Mouse (Mus musculus): ENCODE results near the gene Crip1. TPM values are rescaled to one million over a fixed set of nuclear protein-coding genes. Genes with fewer than 3 reads are reported as not detected.

Gene Crip1
- 560 and 613 TPM in 2 replicates for polyA plus RNA-seq (2015; fragmentation: Nextera tagmentation; extraction: Ambion mirVana)

DNA sequence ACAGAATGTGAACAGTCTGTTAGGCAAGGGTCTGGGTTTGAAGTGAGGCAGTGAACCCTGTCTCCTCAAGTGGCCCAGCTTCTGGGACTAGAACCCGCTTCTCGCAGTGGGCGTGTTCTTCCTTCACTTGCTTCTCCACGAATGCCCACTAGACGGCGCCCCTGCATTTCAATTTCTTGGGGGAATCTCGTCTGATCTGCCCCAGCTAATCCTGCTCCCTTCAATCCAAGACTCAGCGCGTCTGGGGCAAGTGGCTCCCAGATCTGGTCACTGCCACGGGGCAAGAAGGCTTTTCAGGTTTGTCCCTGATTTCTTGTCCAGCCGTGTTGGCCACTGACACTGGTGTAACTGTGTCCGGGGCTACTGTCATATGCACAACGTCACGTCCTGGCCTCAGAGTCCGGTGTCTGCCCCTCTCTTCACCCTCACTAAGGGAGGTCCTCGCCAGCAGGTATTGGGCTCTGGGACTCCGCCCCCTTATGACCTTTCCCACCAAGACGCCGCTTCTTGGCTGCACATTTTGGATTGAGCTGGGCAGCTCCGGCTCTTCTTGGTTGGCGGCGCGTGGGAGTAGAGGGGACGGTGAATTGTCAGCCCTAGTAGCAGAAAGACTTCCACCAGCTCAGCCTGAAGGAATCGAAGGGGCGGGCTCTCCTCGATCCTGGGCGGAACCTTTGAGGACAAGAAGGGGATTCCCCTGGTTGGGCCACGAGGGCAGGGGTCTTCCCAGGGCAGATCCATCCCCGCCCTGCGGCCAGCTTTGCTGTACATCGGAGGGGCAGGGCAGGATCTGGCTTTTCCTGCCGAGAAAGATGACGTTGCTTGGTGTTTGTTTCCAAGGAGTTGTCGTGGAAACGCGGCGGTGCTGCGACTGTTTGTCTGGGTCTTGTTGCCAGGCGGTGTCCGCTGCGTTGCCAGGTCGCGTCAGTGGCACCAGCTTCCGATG is at the start of gene Crip1:
Crip1 (plus strand) TSS at position 205 of the 946 bp plus-strand sequence.
- Histone ChIP-seq H3K9ac (no peak within 1 kb of the TSS), H3K4me1 (peaks cover 45% of the 10 kb centered on the region)

DNA sequence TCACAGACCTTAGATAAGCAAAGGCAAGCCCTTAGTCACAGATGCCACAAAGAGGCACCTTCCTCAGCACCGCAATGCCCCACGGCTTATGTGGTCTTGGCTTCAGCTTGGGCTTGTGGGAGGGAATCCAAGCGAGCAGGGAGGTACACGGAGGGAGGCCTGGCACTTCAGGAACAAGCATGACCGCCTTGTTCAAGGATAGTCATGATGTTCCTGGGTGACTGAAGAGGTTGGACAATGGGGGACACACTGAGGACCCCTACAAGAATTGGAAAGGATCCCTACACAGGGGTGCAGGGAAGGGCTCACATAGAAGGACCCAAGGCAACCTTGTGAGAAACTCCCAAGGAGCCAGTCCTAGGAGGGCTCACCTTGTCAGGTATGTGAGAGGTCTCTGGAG is 49.1 kb upstream of the Crip1 start:
- Histone ChIP-seq H3K9me3 (no peaks in the 10 kb centered on the region), H3K4me3 (peak overlapping the region; percentile 95), H3K9ac (no peak overlapping the region), H3K4me1 (peaks cover 41% of the 10 kb centered on the region), H3K36me3 (0 out of 2 replicates have a peak, but pooled peaks cover 4% of the 10 kb centered on the region), H3K4me2 (peak overlapping the region; percentile 91; the same call in 1 of the 2 replicates), H3K27me3 (no peaks in the 10 kb centered on the region), H3K27ac (no peak overlapping the region)
- ATAC-seq (ENCODE audit: insufficient number of reproducible peaks, low FRiP score, low TSS enrichment, low read depth) = no peak
- 78% methylated on average over 5 of the region's 5 CpGs for whole genome bisulfite sequencing

More for the DNA sequence above, at the start of gene Crip1:
- H3K4me3 ChIP-seq = peak within 1 kb of the TSS; percentile 17
- no peak within 1 kb of the TSS for H3K27ac ChIP-seq
- H3K27me3 ChIP-seq = peaks cover 62% of the 10 kb centered on the region
- H3K4me2 ChIP-seq = peak within 1 kb of the TSS; percentile 39
- no peak for ATAC-seq (ENCODE audit: insufficient number of reproducible peaks, low FRiP score, low TSS enrichment, low read depth)
- 8% methylated on average over 45 of the region's 45 CpGs for WGBS
- no peaks in the 10 kb centered on the region for H3K36me3 ChIP-seq
- no peaks in the 10 kb centered on the region for H3K9me3 ChIP-seq

DNA sequence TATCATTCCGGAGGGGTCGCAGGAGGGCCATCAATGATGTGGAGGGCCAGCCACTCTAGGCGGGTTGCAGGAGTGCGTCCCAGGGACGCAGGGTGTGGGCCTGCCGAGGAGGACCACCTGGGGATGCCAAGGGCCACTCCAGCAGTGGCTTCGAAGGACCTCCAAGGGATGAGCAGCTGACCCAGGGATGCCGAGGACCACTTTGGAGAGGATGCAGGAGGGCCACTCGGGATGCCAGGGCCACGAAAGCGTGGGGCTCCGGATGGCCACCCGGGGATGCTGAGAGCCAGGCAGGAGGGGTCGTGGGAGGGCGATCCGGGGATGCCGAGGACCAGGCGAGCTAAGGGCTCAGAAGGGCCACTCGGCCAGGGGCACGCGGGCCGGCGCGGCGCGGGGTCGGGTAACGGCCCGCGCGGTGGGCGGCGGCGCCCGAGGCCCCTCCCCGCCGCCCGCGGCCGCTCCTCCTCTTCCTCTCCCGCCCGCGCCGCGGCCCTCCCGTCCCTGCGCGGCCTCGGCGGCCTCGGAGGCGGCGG is 48.3 kb upstream of the Crip1 start, which contains the start of gene Mta1:
Mta1 (plus strand) TSS at position 530 of the 533 bp plus-strand sequence.
- WGBS = 3% methylated on average over 21 of the region's 53 CpGs
- H3K9ac ChIP-seq = peak within 1 kb of the TSS; percentile 96
- H3K4me3 ChIP-seq = peak within 1 kb of the TSS; percentile 95
- no peaks in the 10 kb centered on the region for H3K27me3 ChIP-seq
- peak; percentile 42; the same call in 1 of the 2 replicates for ATAC-seq (ENCODE audit: insufficient number of reproducible peaks, low FRiP score, low TSS enrichment, low read depth)
- H3K4me2 ChIP-seq = peak within 1 kb of the TSS; percentile 91
- H3K36me3 ChIP-seq = 0 out of 2 replicates have a peak, but pooled peaks cover 6% of the 10 kb centered on the region
- H3K27ac ChIP-seq = peak within 1 kb of the TSS; percentile 88
- no peaks in the 10 kb centered on the region for H3K9me3 ChIP-seq
- peaks cover 48% of the 10 kb centered on the region for H3K4me1 ChIP-seq

DNA sequence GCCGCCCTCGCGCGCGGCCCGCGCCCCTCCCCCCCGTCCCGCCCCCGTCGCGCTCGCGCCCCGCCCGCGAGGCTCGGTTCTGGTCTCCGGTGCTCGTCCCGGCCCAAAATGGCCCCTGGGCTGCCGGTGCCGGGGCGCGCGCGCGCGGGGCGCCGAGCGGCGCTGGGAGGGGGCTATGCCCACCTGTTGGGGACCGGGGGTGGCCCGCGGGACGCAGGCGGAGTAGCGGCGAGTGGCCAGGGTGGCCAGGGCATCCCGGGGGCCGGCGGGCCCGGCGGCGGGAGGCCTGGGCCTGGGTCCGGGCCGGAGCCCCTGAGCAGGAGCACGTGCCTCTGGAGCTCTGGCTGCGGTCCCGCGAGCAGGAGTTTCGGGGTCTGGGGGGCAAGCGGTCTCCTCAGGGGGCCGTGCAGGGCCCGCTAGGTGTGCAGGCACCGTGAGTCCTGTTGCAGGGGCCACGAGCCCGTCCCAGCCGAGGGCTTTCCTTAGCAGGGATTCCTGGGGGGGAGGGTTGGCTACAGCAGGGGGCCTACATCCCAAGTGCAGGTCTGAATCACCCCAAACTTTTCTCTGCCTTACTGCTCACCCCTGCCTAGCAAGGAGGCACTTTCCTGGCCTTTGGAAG is 47.5 kb upstream of the Crip1 start:
- H3K27me3 ChIP-seq = no peaks in the 10 kb centered on the region
- peak overlapping the region; percentile 88 for H3K27ac ChIP-seq
- H3K36me3 ChIP-seq = 0 out of 2 replicates have a peak, but pooled peaks cover 9% of the 10 kb centered on the region
- H3K9me3 ChIP-seq = no peaks in the 10 kb centered on the region
- peak overlapping the region; percentile 95 for H3K4me3 ChIP-seq
- WGBS = under 1% methylated on average over 36 of the region's 60 CpGs
- peak overlapping the region; percentile 96 for H3K9ac ChIP-seq
- peaks cover 56% of the 10 kb centered on the region for H3K4me1 ChIP-seq
- H3K4me2 ChIP-seq = peak overlapping the region; percentile 85
- ATAC-seq (ENCODE audit: insufficient number of reproducible peaks, low FRiP score, low TSS enrichment, low read depth) = no peak

DNA sequence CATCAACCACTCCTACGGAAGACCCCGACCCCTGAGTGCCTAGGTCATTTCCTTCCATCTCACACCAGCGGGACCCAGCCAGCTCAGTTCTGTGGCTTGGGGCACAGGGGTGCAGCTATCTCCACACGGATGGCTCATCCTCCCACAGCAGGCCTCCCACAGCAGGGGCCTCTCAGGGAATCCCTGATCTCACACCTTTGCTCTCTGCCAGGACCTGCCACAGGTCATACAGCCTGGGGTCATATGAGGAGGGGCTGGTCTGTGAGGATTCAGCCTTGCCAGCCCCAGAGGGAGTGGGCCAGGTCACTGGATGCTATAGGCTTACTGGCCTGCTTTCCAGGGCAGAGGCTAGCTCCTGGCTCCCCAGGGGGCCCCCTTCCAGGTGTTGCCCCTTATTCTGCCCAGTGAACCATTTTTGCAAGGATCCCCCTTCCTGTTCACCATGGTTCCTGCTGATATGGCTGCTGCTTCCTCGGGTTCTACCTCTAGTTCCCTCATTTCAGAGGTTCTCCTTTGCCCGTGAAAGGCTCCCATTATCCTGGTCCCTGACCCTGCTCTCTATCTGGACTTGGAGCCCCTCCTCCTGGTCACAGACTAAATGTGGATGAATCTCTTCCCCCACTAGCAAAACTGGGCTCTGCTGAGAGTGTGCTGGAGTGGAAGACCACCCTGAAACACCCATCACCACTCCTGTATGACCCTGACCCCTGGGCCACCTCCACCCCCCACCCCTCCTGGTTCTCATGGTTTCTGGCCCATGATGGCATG is 46.5 kb upstream of the Crip1 start:
- H3K27ac ChIP-seq = no peak overlapping the region; the same call in 1 of the 2 replicates
- 0 out of 2 replicates have a peak, but pooled peaks cover 9% of the 10 kb centered on the region for H3K36me3 ChIP-seq
- peaks cover 63% of the 10 kb centered on the region for H3K4me1 ChIP-seq
- no peaks in the 10 kb centered on the region for H3K27me3 ChIP-seq
- ATAC-seq (ENCODE audit: insufficient number of reproducible peaks, low FRiP score, low TSS enrichment, low read depth) = no peak
- peak overlapping the region; percentile 85 for H3K4me2 ChIP-seq
- no peaks in the 10 kb centered on the region for H3K9me3 ChIP-seq
- WGBS = 27% methylated on average over 6 of the region's 6 CpGs
- peak overlapping the region; percentile 96 for H3K9ac ChIP-seq
- H3K4me3 ChIP-seq = peak overlapping the region; percentile 95

DNA sequence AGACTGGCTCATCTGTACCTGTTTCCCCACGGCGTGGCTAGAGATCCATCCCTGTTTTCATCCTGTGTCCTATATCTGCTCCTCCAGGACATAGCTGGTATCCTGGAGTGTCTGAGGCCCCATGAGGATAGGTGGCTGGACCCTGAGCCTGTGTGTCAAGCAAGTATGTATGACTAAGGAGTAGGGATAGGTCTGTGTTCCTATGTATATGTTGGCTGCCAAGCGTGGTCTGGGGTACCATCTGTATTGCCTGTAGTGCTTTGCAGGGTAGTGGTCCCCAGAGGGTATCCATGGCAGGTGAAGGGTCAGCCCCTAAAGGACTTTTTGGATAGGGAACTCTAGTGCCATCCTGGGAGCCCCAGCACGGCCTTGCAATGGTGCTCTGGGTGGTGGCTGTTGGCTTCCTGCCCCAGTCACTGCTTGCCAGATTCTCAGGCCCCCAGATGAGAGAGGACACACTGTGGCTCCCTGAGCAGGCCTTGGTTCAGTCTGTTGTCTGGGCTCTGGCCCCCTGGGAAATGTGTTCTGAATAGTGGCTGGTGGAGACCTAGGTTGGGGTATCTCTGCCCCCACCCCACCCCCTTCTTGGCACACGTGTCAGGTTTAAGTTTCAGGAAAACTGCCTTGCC is 45.6 kb upstream of the Crip1 start:
- Histone ChIP-seq H3K4me2 (peak overlapping the region; percentile 85; the same call in 1 of the 2 replicates), H3K4me3 (no peak overlapping the region), H3K4me1 (peaks cover 63% of the 10 kb centered on the region), H3K27ac (peak overlapping the region; percentile 27), H3K36me3 (0 out of 2 replicates have a peak, but pooled peaks cover 14% of the 10 kb centered on the region), H3K9ac (no peak overlapping the region), H3K27me3 (no peaks in the 10 kb centered on the region), H3K9me3 (no peaks in the 10 kb centered on the region)
- no peak for ATAC-seq (ENCODE audit: insufficient number of reproducible peaks, low FRiP score, low TSS enrichment, low read depth)
- WGBS = 67% methylated on average over 5 of the region's 5 CpGs

DNA sequence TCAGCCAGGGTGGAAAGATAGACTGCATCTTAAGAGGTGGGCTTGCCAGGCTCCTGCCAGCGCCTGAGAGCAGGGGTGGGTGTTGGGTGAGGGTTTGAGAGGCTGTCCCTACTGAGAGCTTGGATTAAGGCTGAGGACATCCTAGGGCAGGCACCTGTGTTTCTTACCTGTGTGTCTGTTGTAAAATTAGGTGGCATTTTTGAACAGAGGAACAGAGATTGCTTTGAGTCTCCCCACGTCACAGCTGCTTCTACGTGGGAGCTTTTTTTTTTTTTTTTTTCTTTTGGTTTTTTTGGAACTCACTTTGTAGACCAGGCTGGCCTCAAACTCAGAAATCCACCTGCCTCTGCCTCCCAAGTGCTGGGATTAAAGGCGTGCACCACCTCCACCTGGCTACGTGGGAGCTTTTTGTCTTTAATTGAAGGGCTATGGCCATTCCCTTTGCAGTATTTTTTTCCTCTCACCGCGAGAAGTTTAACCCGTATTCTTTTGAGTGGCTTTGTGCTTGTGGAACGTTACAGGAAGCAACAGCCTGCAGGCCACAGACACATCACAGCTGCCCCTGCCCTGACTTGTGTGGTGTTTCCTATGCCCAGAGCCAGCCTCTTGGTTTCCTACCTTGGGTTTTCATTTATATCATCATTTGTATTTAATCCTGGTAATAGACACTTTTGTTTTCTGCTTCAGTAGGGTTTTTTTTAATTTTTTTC is 44.7 kb upstream of the Crip1 start:
- Histone ChIP-seq H3K9me3 (no peaks in the 10 kb centered on the region), H3K4me2 (no peak overlapping the region), H3K36me3 (0 out of 2 replicates have a peak, but pooled peaks cover 17% of the 10 kb centered on the region), H3K9ac (no peak overlapping the region), H3K4me1 (peaks cover 63% of the 10 kb centered on the region), H3K27me3 (no peaks in the 10 kb centered on the region), H3K27ac (peak overlapping the region; percentile 27; the same call in 1 of the 2 replicates), H3K4me3 (no peak overlapping the region)
- WGBS = 74% methylated on average over 9 of the region's 9 CpGs
- ATAC-seq (ENCODE audit: insufficient number of reproducible peaks, low FRiP score, low TSS enrichment, low read depth) = no peak

DNA sequence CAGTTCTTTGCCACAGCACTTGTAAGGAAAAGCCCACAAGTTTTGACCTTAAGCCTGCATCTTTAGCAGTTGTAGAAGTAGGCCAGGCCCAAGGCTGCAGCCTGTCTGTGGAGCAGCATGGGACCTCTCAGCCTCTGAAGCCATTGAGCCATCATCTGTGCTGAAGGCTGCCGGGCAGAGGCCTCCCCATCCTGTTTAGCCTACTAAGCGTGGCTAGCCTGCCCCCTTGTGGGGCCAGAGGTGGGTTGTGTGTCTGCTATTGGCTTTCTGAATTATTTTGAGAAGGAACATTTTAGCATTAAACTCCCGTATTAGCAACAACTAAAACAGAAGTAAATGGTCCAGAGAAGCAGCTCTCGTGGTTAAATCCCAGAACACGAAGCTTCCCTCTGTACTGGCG is 43.7 kb upstream of the Crip1 start:
- Histone ChIP-seq H3K27ac (no peak overlapping the region), H3K9me3 (no peaks in the 10 kb centered on the region), H3K4me1 (peaks cover 64% of the 10 kb centered on the region), H3K27me3 (no peaks in the 10 kb centered on the region), H3K4me2 (no peak overlapping the region), H3K36me3 (0 out of 2 replicates have a peak, but pooled peaks cover 17% of the 10 kb centered on the region), H3K9ac (no peak overlapping the region), H3K4me3 (no peak overlapping the region)
- no peak for ATAC-seq (ENCODE audit: insufficient number of reproducible peaks, low FRiP score, low TSS enrichment, low read depth)
- 64% methylated on average over 6 of the region's 6 CpGs for WGBS

DNA sequence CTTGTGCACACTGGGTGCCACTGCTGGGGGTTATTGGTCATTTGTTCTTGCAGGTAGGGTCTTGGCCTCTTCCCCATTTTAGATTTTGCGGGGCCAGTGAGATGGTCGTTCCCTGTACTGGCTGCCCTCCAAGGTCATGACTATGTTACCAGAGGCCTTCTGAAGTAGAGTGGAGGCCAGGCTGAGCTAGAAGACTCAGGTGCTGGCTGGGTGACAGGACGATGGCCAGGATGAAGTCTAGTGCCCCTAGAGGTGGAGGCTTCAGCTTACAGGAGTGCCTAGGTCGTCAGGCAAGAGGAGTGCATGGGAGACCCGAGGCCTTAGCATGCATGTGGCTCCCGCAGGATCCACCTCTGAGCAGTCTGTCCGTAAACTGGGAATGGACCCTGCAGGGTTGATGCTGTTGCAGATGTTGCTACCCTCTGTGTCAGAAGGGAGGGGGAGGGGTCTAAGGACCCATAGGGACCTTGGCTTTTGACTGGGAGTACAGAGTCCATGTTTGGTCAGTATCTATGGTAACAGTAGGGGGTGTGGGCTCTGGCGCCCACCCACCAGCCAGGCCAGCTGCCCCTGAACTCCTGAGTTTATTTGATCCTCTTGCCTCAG is 42.2 kb upstream of the Crip1 start:
- Histone ChIP-seq H3K9ac (no peak overlapping the region), H3K4me2 (no peak overlapping the region), H3K4me3 (no peak overlapping the region), H3K9me3 (no peaks in the 10 kb centered on the region), H3K27ac (no peak overlapping the region), H3K27me3 (no peaks in the 10 kb centered on the region), H3K4me1 (peaks cover 64% of the 10 kb centered on the region), H3K36me3 (0 out of 2 replicates have a peak, but pooled peaks cover 20% of the 10 kb centered on the region)
- WGBS = 80% methylated on average over 8 of the region's 8 CpGs
- ATAC-seq (ENCODE audit: insufficient number of reproducible peaks, low FRiP score, low TSS enrichment, low read depth) = no peak

DNA sequence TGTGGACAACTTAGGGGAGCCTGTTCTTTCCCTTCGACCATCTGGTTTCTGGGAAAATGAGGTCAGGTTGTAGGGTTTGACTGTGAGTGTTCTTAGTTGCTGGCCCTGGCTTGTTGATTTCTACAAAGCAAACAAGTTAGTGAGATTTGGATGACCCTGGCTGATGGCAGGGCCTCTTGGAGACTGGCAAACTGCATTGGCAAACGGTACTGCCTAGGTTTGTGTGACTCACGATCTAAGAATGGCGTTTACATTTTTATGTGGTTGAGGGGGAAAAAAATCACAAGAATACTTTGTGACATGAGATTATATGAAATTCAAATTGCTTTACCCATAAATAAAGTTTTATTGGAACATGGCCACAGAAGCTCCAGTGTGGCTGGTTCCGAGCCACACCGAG is 39.7 kb upstream of the Crip1 start:
- no peaks in the 10 kb centered on the region for H3K27me3 ChIP-seq
- no peaks in the 10 kb centered on the region for H3K9me3 ChIP-seq
- peaks cover 55% of the 10 kb centered on the region for H3K4me1 ChIP-seq
- no peak overlapping the region for H3K4me2 ChIP-seq
- 61% methylated on average over 6 of the region's 6 CpGs for WGBS
- H3K27ac ChIP-seq = no peak overlapping the region
- ATAC-seq (ENCODE audit: insufficient number of reproducible peaks, low FRiP score, low TSS enrichment, low read depth) = no peak
- H3K9ac ChIP-seq = no peak overlapping the region
- H3K4me3 ChIP-seq = no peak overlapping the region
- H3K36me3 ChIP-seq = 0 out of 2 replicates have a peak, but pooled peaks cover 16% of the 10 kb centered on the region
